Mouse (Mus musculus): Measurements from ENCODE around the gene Kcnc3. TPM values are rescaled to one million over a fixed set of nuclear protein-coding genes. Genes with fewer than 3 reads are reported as not detected.
A peak's percentile ranks its signal among the peaks of the same experiment; 100 is the strongest.

Kcnc3 gene
- polyA plus RNA-seq, 1 experiment from 2014 or later = 0.86 TPM

DNA sequence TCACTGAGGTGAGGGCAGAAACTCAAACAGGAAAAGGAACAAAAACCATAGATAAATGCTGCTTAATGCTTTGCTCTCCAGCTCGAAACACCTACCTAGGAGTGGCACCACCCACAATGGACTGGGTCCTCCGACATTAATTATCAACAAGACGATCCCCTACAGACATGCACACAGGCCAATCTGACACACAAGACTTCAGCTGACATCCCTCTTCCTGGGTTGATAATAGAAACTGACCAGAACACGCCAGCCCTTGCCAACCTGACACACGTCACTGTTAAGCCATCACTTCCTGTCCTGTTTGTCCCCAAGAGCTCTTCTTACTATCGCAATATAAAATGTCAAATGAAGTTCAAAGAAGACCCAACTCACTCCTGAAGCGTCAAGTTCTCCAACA lies 61.0 kb downstream of the Kcnc3 start:
- Histone ChIP-seq H3K4me3 (ENCODE audit: low read depth, low read length) (no peak overlapping the region), H3K4me1 (ENCODE audit: control insufficient read depth, insufficient read depth, low read length) (no peaks in the 10 kb centered on the region), H3K27ac (ENCODE audit: low read depth, low read length) (no peak overlapping the region), H3K4me2 (no peak overlapping the region), H3K36me3 (ENCODE audit: control insufficient read depth, insufficient read depth, low read length) (no peaks in the 10 kb centered on the region), H3K27me3 (ENCODE audit: control insufficient read depth, insufficient read depth, low read length) (no peaks in the 10 kb centered on the region), H3K9ac (ENCODE audit: low read length) (no peak overlapping the region), H3K9me3 (ENCODE audit: control insufficient read depth, low read length) (no peaks in the 10 kb centered on the region)
- DNase-seq (ENCODE audit: low spot score, missing footprints) = no peak
- ATAC-seq (ENCODE audit: low FRiP score) = no peak
- WGBS = 77% methylated on average over 7 of the region's 7 CpGs

DNA sequence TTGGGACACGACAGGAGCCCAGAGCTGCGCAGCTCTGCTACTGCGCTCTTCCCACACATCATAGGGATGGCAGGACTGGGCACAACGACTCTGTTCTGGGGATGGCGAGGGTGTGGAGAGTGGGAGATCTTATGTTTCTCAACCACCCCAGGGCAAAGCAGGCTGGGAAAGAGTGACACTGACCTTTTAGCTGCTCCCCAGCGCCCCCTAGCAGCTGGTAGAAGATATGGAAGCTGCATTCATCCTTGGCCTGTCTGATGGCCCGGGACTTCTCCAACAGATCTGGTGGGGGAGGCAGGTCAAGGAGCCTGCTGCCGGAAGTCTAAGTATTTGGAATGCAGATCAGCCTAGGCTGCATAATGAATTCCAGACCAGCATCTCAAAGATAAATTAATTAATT lies 63.3 kb downstream of the Kcnc3 start:
- no peak for ATAC-seq (ENCODE audit: low FRiP score)
- DNase-seq (ENCODE audit: low spot score, missing footprints) = peak; percentile 91
- Histone ChIP-seq H3K9me3 (ENCODE audit: control insufficient read depth, low read length) (no peaks in the 10 kb centered on the region), H3K4me2 (no peak overlapping the region), H3K36me3 (ENCODE audit: control insufficient read depth, insufficient read depth, low read length) (no peaks in the 10 kb centered on the region), H3K27me3 (ENCODE audit: control insufficient read depth, insufficient read depth, low read length) (no peaks in the 10 kb centered on the region), H3K4me3 (ENCODE audit: low read depth, low read length) (no peak overlapping the region), H3K27ac (ENCODE audit: low read depth, low read length) (no peak overlapping the region), H3K4me1 (ENCODE audit: control insufficient read depth, insufficient read depth, low read length) (no peaks in the 10 kb centered on the region), H3K9ac (ENCODE audit: low read length) (no peak overlapping the region)
- 53% methylated on average over 8 of the region's 8 CpGs for WGBS

Other genes with a start within 250 kb of the Kcnc3 start
- 1.5 and 2.1 TPM in 2 replicates for gene Syt3, start 206.6 kb upstream of the Kcnc3 start, polyA plus RNA-seq (2014; fragmentation: Nextera tagmentation; extraction: Ambion mirVana)
- gene 1700008O03Rik, start 204.8 kb upstream of the Kcnc3 start, polyA plus RNA-seq (2014; fragmentation: Nextera tagmentation; extraction: Ambion mirVana) = 0.31 and 1.1 TPM in 2 replicates
- 9.2 and 10.3 TPM in 2 replicates for gene Lrrc4b, start 161.6 kb upstream of the Kcnc3 start, polyA plus RNA-seq (2014; fragmentation: Nextera tagmentation; extraction: Ambion mirVana)
- 1.8 and 2.9 TPM in 2 replicates for gene Aspdh, start 125.3 kb upstream of the Kcnc3 start, polyA plus RNA-seq (2014; fragmentation: Nextera tagmentation; extraction: Ambion mirVana)
- 49.4 and 55.8 TPM in 2 replicates for gene Josd2, start 122.7 kb upstream of the Kcnc3 start, polyA plus RNA-seq (2014; fragmentation: Nextera tagmentation; extraction: Ambion mirVana)
- 91.8 and 99.3 TPM in 2 replicates for gene Emc10, start 94.1 kb upstream of the Kcnc3 start, polyA plus RNA-seq (2014; fragmentation: Nextera tagmentation; extraction: Ambion mirVana)
- gene Fam71e1, start 94.1 kb upstream of the Kcnc3 start, polyA plus RNA-seq (2014; fragmentation: Nextera tagmentation; extraction: Ambion mirVana) = 14.7 and 17.1 TPM in 2 replicates
- 0.07 TPM in 1 of 2 replicates, not detected in the other for gene Mybpc2, start 66.0 kb upstream of the Kcnc3 start, polyA plus RNA-seq (2014; fragmentation: Nextera tagmentation; extraction: Ambion mirVana)
- gene Spib, start 58.6 kb upstream of the Kcnc3 start, polyA plus RNA-seq (2014; fragmentation: Nextera tagmentation; extraction: Ambion mirVana) = 0.07 TPM in 1 of 2 replicates, not detected in the other
- 51.8 and 58.5 TPM in 2 replicates for gene Pold1, start 41.8 kb upstream of the Kcnc3 start, polyA plus RNA-seq (2014; fragmentation: Nextera tagmentation; extraction: Ambion mirVana)
- gene Nr1h2, start 36.7 kb upstream of the Kcnc3 start, polyA plus RNA-seq (2014; fragmentation: Nextera tagmentation; extraction: Ambion mirVana) = 63.8 and 69.6 TPM in 2 replicates
- 0.21 and 0.33 TPM in 2 replicates for gene Napsa, start 18.3 kb upstream of the Kcnc3 start, polyA plus RNA-seq (2014; fragmentation: Nextera tagmentation; extraction: Ambion mirVana)
- 1.1 and 1.3 TPM in 2 replicates for gene Myh14, start 80.2 kb downstream of the Kcnc3 start, polyA plus RNA-seq (2014; fragmentation: Nextera tagmentation; extraction: Ambion mirVana)
- gene Izumo2, start 118.1 kb downstream of the Kcnc3 start, polyA plus RNA-seq (2014; fragmentation: Nextera tagmentation; extraction: Ambion mirVana) = not detected in 2 replicates
- gene Vrk3, start 157.7 kb downstream of the Kcnc3 start, polyA plus RNA-seq (2014; fragmentation: Nextera tagmentation; extraction: Ambion mirVana) = 41.7 and 43.4 TPM in 2 replicates
- 2.7 and 4.3 TPM in 2 replicates for gene Zfp473, start 160.4 kb downstream of the Kcnc3 start, polyA plus RNA-seq (2014; fragmentation: Nextera tagmentation; extraction: Ambion mirVana)
- gene Nup62, start 225.4 kb downstream of the Kcnc3 start, polyA plus RNA-seq (2014; fragmentation: Nextera tagmentation; extraction: Ambion mirVana) = 60.2 and 64.1 TPM in 2 replicates
- gene Il4i1, start 225.7 kb downstream of the Kcnc3 start, polyA plus RNA-seq (2014; fragmentation: Nextera tagmentation; extraction: Ambion mirVana) = 0.84 and 1.2 TPM in 2 replicates
- 2.8 and 3.3 TPM in 2 replicates for gene Atf5, start 226.0 kb downstream of the Kcnc3 start, polyA plus RNA-seq (2014; fragmentation: Nextera tagmentation; extraction: Ambion mirVana)